Mouse (Mus musculus) liver, embryonic 14.5 days (tissue): ENCODE data around the gene Gm17657.

ENCODE experiments used
- CTCF ChIP-seq: IDR thresholded peaks from 2 replicates; pipeline ENCODE4 v1.5.1; 2016; ENCODE audit warnings: antibody characterized with exemption, low read depth, control low read depth
- EP300 ChIP-seq: IDR thresholded peaks from 2 replicates; pipeline ENCODE4 v1.6.1; 2016; ENCODE audit warnings: antibody characterized with exemption, low read depth

GRCm38 (mm10) chr17:29558476-29558875 lies 9.0 kb upstream of the Gm17657 start:
- TF ChIP-seq CTCF: no peak
- no peak for TF ChIP-seq EP300
